Mouse (Mus musculus) stomach, postnatal 0 days (tissue): Measurements from ENCODE around the gene Wdr91. TPM values are rescaled to one million over a fixed set of nuclear protein-coding genes. Genes with fewer than 3 reads are reported as not detected.

Experiments used
- ATAC-seq: fragments of 200-750 bp; cut with Nextera tagmentation; 2 replicates; pipeline ENCODE4 v1.8.0; 2017; ENCODE audit not compliant: low FRiP score, low TSS enrichment
- DNase-seq: peaks from one replicate; pipeline ENCODE4 v3.0.0-alpha.2; 2016; ENCODE audit warnings: low spot score
- H3K27ac ChIP-seq: fragments of 300-500 bp; sonication (generic); replicated peaks from 2 replicates; pipeline ENCODE4 v1.5.1; 2014; ENCODE audit warnings: mild to moderate bottlenecking, control low read depth
- H3K27me3 ChIP-seq: fragments of 300-500 bp; sonication (generic); 2 replicates; pipeline ENCODE4 v1.6.1; 2014; ENCODE audit warnings: low read length; ENCODE audit not compliant: control insufficient read depth, insufficient read depth
- H3K36me3 ChIP-seq: fragments of 300-500 bp; sonication (generic); 2 replicates; pipeline ENCODE4 v1.6.1; 2014; ENCODE audit warnings: low read length, mixed read lengths; ENCODE audit not compliant: control insufficient read depth, insufficient read depth
- H3K4me1 ChIP-seq: fragments of 300-500 bp; sonication (generic); replicated peaks from 2 replicates; pipeline ENCODE4 v1.6.1; 2014; ENCODE audit warnings: antibody characterized with exemption; ENCODE audit not compliant: control insufficient read depth, insufficient read depth
- H3K4me2 ChIP-seq: fragments of 300-500 bp; sonication (generic); replicated peaks from 2 replicates; pipeline ENCODE4 v1.6.1; 2014; ENCODE audit warnings: low read depth, mild to moderate bottlenecking, control low read depth, moderate library complexity
- H3K4me3 ChIP-seq: fragments of 300-500 bp; sonication (generic); 2 replicates; pipeline ENCODE4 v1.5.1; 2014; ENCODE audit warnings: low read depth, low read length, control low read depth
- H3K9ac ChIP-seq: fragments of 300-500 bp; sonication (generic); 2 replicates; pipeline ENCODE4 v1.6.1; 2014; ENCODE audit warnings: mild to moderate bottlenecking, low read length, control low read depth, mixed read lengths
- H3K9me3 ChIP-seq: fragments of 300-500 bp; sonication (generic); 2 replicates; pipeline ENCODE4 v1.6.1; 2016; ENCODE audit warnings: low read length; ENCODE audit not compliant: control insufficient read depth
- CTCF ChIP-seq: IDR thresholded peaks from 2 replicates; pipeline ENCODE4 v1.5.1; 2016; ENCODE audit warnings: antibody characterized with exemption, low read depth, mild to moderate bottlenecking, moderate library complexity
- EP300 ChIP-seq: optimal IDR thresholded peaks from 2 replicates; pipeline ENCODE3; 2016; ENCODE audit warnings: antibody characterized with exemption
- whole genome bisulfite sequencing: fragments of 180-500 bp; shearing (Covaris S2); extraction: QIAGEN DNeasy Blood & Tissue Kit; methylation state at CpG from one replicate; pipeline ENCODE4 v1.1.7; 2014; 5-methylcytosine and 5-hydroxymethylcytosine counted together
- polyA plus RNA-seq: library from polyadenylated mRNA; unstranded; fragments of >200 nt; fragmentation: Nextera tagmentation; extraction: Ambion mirVana; gene quantifications from 2 replicates; pipeline ENCODE4 v1.2.1, GENCODE M21; 2015

The Wdr91 gene
- polyA plus RNA-seq, 1 experiment from 2014 or later, result 4.5 TPM

DNA sequence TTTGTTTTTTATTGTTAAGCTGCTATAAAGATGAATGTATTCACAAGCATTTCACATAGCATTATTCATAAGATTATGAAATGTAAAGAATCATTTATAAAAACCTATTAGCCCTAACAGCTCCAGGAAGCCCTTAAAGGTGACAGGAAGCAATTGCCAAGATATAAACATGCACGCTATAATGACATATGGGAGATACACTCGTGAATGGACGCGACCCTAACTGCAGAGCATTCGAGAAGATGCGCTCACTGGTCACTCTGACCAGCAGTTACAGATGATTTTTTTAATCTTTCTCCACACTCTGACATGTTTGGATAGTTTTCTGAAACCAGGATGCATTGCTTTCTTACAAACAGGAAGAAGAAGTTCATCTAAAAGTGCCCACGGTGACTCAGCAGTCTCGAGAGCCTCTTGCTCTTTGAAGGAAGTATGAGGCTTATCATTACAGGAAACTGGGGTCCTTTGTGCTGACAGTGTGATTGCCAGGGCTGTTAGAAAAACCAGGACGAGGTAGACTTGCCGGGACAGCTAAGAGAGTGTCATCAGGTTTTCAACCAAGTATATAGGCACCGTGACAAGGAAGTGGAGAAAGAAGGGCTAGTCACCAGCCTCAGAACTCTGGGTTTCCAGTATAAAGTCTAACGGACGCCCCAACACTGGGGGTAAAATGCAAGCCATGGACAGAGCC, 41.3 kb downstream of the Wdr91 start:
- WGBS, result 53% methylated on average over 13 of the region's 13 CpGs
- Histone ChIP-seq H3K4me3 (no peak overlapping the region), H3K4me2 (no peak overlapping the region), H3K9ac (no peak overlapping the region), H3K36me3 (no peaks in the 10 kb centered on the region), H3K27me3 (no peaks in the 10 kb centered on the region), H3K9me3 (no peaks in the 10 kb centered on the region), H3K4me1 (peaks cover 3% of the 10 kb centered on the region), H3K27ac (peak overlapping the region; percentile 61)
- no peak for DNase-seq
- no peak for TF ChIP-seq CTCF
- TF ChIP-seq EP300, result no peak
- peak; percentile 45; the same call in 1 of the 2 replicates for ATAC-seq

GRCm38 (mm10) chr6:34868507-34869217, 42.0 kb downstream of the Wdr91 start:
- peaks cover 3% of the 10 kb centered on the region for H3K4me1 ChIP-seq
- no peak overlapping the region for H3K9ac ChIP-seq
- no peak overlapping the region for H3K4me2 ChIP-seq
- TF ChIP-seq EP300, result no peak
- H3K27me3 ChIP-seq, result no peaks in the 10 kb centered on the region
- no peaks in the 10 kb centered on the region for H3K36me3 ChIP-seq
- WGBS, result 75% methylated on average over 20 of the region's 20 CpGs
- DNase-seq, result no peak
- ATAC-seq, result peak; percentile 31; the same call in 1 of the 2 replicates
- no peak overlapping the region for H3K4me3 ChIP-seq
- no peaks in the 10 kb centered on the region for H3K9me3 ChIP-seq
- H3K27ac ChIP-seq, result no peak overlapping the region

- Histone ChIP-seq H3K4me2 (no peak overlapping the region), H3K36me3 (no peaks in the 10 kb centered on the region), H3K9me3 (no peaks in the 10 kb centered on the region), H3K4me1 (peaks cover 3% of the 10 kb centered on the region), H3K9ac (no peak overlapping the region), H3K27ac (no peak overlapping the region), H3K27me3 (no peaks in the 10 kb centered on the region), H3K4me3 (no peak overlapping the region)
- ATAC-seq (no peak), DNase-seq (no peak)
- 76% methylated on average over 10 of the region's 10 CpGs for WGBS
- TF ChIP-seq EP300 (no peak), CTCF (no peak)
These were observed 42.7 kb downstream of the Wdr91 start for GRCm38 (mm10) chr6:34867995-34868350.

DNA sequence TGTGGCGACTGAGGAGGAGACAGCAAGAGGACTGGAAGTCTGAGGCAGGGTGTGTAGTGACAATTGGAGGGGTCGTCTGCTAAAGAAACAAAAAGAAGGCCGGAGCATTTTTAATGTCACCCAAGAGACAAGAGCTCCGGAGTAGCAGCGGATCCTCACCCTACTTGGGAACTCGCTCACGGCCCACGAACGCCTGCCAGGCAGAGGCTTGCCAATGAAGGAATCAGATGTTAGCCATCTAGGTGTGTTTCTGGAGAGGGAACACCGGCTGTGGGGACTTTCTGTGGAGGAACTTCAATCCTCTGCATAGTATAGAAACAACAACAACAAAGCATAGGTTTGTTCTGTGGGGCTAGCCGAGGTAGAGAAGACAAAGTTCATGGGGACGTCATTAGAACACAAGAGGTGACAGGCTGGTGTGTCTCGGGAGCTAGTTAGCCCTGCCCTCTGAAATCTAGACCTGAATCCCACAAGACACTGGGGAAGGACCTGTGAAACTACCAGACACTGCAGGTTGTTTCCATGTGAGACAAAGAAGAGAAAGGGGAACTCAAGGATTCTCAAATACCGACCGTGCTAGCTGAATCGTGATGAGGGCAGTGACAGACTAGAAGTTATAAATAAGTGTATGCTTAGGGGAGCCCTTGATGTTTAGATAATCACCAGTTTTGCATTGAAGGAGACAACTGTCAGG, 43.2 kb downstream of the Wdr91 start:
- no peak overlapping the region for H3K4me3 ChIP-seq
- H3K36me3 ChIP-seq, result no peaks in the 10 kb centered on the region
- WGBS, result 76% methylated on average over 16 of the region's 16 CpGs
- H3K9ac ChIP-seq, result no peak overlapping the region
- DNase-seq (no peak), ATAC-seq (no peak)
- H3K27me3 ChIP-seq, result no peaks in the 10 kb centered on the region
- H3K27ac ChIP-seq, result peak overlapping the region; percentile 35; the same call in 1 of the 2 replicates
- H3K4me1 ChIP-seq, result peaks cover 3% of the 10 kb centered on the region
- H3K9me3 ChIP-seq, result no peaks in the 10 kb centered on the region
- H3K4me2 ChIP-seq, result no peak overlapping the region
- TF ChIP-seq EP300, result no peak
- TF ChIP-seq CTCF, result no peak

DNA sequence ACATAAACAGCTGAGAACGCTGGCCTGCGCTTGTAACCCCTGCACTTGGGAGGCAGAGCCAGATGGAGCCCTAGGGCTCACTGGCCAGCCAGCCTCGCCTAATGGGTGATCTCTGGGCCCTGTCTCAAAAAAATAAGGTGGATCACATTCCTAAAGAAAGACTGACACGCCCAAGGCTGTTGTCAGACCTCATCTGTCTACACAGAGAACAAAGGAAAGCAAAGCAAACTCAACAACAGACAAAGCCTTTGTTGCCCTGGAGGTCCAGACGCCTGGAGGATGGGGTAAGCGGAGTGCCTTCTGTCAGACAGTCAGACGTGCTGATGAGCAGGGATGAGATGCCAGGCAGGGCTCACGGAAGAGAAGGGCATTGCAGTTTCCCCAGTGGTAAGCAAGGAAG, 43.9 kb downstream of the Wdr91 start:
- Histone ChIP-seq H3K4me2 (no peak overlapping the region), H3K4me3 (no peak overlapping the region), H3K4me1 (peaks cover 3% of the 10 kb centered on the region), H3K27ac (peak overlapping the region; percentile 35), H3K36me3 (no peaks in the 10 kb centered on the region), H3K9me3 (no peaks in the 10 kb centered on the region), H3K27me3 (no peaks in the 10 kb centered on the region), H3K9ac (no peak overlapping the region)
- ATAC-seq (no peak), DNase-seq (no peak)
- WGBS, result 72% methylated on average over 8 of the region's 8 CpGs
- TF ChIP-seq EP300, result no peak
- no peak for TF ChIP-seq CTCF
